Mouse (Mus musculus) layer of hippocampus, adult 9-10 months (tissue): Measurements from ENCODE around the gene Btaf1.

Experiments used
- DNase-seq: peaks from one replicate; pipeline ENCODE4 v3.0.0; 2022; ENCODE audit warnings: low spot score

Btaf1 gene

DNA sequence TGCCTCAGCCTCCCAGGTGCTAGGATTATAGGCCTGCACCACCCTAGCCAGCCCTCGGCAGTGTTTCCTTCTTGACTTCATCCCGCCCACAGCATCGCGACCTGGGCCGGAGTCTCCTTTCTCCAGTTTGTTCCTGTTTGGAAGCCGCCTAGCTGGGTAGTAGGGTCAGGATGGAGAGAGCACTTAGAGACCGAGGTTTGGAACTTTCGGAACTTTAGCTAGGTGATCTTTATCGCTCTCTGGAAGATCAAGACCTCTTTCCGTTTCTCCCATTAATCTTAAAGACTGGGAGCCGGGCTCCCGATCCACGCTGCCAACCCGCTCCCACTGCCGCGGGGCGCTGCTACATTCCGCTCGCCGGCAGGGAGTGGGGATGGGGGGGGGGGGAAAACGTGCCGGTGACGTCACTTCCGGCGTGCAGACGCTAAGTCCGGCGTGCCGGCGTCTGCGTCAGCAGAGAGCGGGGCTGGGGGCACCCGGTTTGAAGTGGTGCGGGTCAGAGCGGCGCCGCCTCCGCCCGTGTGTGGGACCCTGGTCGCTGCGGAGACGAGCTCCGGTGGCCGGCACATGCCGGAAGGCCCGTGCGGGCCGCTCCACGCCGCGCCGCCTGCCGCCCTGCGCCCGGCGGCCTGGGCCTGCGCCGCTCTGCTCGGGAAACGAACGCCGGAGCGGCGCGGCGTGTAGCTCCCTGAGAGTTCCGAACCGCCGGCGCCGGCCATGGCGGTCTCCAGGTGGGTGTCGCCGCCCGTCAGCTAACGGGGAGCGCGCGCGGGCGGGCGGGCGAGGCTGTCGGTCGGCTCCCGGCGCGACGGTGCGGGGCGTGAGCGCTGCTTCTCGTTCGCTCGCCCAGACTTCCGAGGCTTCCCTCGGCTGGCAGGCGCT lies at the start of gene Btaf1:
TSS of gene Btaf1 (plus strand) at position 409 of the 882 bp plus-strand sequence.
- DNase-seq: no peak

DNA sequence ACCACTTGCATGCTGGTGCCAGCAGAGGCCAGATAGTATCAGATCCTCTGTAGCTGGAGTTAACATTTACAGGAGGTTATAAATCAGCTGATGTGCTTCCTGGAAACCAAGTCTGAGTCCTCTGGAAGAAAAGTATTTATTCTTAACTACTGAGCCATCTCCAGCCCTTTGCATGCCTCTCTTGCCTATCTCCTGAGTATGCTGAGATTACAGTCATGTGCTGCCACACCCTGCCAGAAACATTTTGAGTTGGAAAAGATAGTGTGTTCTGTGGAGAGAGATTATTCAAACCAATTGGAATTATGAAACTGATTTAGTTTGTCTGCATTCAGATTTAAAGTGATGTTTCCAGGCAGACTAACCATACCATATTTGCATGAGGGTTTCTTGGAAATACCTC lies 48.5 kb upstream of the Btaf1 start:
- no peak for DNase-seq

DNA sequence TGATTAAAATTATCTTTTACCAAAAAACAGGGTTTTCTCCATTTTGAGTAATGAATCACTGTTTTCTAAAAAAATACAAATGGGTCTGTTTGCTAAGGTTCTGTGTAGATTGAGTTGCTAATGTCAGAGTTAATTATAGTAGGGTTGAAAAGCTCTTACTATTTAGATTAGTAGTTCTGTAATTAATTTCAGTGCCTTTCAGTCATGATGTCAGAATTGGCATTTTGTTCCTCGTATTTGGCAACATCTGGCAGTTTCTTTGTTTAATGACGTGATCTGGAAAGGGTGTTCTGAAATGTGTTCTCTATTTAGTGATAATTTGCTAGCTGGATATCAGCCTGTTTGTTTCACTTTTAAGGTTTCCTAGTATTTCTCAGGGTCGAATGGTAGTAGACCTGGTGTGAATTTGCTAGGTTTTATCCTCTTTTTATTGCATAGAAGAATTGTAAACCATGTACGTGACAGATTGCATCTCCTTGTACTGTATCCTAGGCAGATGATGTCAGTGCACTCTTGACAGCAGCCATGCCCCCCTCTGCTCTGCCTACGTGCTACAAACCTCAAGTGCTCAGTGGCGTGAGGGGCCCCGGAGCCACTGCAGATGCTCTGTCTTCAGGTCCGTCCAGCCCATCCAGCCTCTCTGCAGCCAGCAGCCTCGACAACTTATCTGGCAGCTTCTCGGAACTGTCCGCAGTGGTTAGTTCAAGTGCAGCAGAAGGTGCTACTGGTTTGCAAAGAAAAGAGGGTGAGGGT lies 47.0 kb upstream of the Btaf1 start:
- DNase-seq: no peak

DNA sequence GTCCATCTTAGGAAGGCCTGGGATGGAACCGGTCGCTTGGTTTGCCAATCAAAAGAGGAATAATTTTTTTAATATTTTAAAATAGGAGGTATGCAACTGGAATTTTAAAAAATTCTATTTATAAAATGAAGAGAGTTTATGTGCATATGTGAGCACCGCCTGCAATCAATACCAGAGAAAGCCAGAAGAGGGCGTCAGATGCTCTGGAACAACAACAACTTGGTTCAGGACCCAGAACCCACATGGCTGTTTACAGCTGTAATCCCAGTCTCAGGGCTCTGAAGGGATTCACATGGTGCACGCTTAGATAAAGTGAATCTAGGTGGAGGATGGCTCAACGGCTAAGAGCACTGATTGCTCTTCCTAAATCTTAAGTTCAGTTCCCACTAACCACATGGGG lies 42.8 kb upstream of the Btaf1 start:
- no peak for DNase-seq

DNA sequence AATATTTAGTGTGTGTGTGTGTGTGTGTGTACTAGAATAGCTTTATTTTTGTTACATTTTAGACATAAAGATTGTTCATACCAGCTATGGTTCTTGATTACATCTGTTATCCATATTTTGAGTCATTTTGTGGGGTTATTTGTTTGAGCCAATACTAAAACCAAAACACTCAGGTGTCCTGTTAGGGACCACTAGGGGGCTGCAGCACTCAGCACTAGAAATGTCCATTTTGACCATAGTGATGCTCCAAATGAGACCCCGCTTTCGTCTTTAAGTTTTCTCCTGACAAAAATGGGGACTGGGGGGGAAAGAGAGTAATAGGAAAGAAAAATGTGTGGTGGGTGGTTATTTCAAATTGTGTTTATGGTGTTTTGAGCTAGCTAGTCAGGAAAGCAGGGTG lies 39.6 kb upstream of the Btaf1 start:
- DNase-seq: no peak

DNA sequence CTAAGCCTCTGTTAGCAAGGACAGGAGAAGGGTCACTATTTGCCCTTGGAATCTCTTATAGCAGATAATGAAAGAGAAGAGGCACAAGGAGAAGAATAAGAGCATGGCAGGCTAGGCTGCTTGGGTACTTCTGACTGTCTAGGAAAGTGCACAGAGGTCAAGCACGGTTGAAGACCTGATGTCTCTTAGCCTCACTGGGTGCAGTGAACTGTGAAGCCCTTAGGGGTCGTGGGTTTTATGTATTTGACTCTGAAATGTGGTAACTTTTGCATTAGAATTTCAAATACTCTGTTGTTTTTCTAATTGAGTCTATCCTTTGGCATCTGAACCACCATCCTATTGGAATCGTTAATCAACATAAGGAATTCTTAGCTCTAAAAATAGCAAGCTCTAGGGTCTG lies 38.2 kb upstream of the Btaf1 start:
- DNase-seq: no peak

DNA sequence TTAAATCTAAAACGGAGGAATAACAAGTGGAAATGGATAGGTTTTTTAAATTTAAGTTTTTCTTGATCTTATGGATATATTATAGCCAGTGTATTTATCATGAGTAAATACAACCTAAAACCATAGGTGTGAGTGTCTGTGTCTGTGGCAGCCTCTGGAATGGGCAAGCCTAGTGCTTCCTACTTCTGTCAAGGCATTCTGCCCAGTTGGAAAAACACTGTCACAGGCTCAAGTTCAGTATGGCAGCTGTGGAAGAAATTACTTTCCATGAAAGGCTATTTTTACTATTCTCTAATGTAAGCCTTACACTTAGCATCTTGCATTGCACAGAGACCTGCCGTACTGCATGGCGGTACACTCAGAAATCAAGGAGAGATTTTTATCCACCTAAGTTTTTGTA lies 34.1 kb upstream of the Btaf1 start:
- no peak for DNase-seq

DNA sequence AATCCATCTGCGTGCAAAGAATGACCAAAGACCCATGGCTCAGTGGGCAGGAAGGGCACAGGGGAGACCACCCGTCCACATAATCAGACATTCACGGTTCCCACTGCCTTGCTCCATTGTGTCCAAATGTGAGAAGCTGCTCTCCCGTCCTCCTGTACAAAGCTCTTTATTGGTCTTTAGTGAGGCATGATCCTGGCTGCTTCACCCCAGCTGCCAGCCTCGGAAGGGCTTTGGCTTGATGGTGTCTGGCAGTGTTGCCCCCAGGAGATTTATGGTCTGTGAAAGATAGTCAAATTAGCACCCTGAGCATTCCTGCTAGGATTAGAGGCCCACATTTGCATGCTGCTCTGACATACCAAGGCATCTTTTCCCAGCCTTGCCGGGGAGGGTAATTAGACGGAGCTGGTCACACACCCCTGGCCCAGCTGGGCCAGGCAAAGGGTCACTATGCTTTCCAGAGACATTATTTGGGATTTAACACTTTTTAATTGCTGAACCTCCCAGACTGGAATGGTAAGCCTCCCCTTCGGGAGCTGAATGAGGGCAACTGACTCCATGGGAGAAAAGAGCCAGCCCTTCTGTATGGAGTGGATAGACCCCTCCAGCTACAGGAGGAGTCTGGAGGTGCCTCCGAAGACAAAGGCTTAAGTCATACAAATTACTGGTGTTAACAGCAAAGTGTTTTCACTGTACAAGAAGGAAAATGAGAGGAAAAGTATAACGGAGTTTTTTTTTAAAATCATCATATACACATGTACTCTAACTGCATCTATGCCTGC lies 28.9 kb upstream of the Btaf1 start:
- no peak for DNase-seq

DNA sequence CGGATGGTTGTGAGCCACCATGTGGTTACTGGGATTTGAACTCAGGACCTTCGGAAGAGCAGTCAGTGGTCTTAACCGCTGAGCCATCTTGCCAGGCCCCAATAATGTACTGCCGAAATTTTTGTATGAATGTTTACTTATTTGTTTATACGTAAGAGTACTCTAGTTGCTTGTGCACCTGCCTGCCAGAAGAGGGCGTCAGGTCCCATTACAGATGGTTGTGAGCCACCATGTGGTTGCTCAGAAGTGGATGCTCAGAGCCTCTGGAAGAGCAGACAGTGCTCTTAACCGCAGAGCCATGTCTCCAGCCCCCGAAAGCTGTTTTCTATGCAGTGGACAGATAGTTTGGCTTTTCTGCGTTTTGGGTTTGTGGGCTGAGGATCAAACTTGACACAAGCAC lies 28.1 kb upstream of the Btaf1 start:
- no peak for DNase-seq

DNA sequence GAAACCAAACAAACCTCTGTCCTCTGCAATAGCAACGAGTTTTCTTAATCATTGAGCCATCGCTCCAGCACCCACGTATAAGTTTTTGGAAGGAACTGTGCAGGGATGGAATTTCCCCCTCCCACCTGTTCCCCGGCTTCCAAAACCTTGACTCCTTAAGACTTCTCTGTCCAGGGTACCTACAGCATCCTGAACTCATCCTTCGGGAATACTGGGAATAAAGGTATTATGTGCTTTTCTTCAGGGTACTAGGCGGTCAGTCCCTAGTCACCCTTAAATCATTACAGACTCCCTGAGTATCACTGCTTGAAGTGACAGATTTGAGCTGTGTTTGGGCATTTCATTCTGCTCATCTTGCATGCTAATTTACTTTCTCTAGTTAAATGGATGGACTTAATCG lies 22.5 kb upstream of the Btaf1 start:
- DNase-seq: no peak

DNA sequence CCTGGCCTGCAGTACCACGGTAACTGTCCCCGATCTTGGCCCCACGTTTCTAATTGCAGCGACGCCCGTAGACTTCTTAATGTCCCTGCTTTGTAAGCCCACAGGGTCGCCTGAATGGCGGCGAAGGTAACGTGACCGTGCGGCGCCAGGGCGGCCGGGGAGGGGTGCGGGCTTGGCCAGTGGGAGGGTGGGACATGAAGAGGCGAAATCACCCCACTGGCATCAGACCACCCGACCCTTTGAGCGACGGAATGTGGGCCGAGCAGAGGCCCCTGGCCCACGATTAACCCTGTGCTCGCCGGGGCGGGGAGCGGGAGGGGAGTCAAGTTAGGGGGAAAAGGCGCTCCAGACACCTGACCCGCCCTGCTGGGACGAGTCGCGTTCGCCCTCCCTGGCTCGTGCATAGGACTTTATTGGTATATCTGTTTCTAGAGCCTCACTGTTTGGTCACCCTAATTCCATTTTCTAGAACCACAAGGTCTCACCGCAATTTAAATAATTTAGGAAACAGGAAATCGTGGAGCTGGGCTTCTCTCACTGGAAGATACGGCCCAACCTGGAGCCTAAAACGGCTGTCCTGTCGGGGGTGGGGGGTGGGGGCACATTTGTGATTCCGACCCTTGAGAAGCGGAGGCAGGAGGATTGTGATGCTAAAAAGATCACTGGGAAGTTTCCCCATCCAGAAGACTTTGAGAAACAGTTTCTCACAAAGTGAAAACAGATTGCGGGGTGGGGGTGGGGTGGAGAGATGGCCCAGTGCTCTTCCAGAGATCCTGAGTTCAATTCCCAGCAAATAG lies 21.5 kb upstream of the Btaf1 start:
- no peak for DNase-seq

DNA sequence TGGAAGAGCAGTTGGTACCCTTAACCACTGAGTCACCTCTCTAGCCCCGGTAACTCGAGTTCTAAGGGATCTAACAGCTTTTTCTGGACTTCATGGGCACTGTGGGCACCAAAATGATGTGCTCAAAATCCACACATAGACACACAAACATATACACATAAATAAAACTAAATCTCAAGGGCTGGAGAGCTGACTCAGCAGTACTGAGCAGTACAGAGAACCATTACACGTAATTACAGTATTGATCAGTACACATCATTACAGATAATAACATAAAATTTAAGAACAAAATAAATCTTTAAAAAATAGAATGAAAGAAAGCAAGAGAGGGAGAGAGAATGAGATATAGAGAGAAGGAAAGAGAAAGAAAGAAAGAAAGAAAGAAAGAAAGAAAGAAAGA lies 16.7 kb upstream of the Btaf1 start:
- no peak for DNase-seq

DNA sequence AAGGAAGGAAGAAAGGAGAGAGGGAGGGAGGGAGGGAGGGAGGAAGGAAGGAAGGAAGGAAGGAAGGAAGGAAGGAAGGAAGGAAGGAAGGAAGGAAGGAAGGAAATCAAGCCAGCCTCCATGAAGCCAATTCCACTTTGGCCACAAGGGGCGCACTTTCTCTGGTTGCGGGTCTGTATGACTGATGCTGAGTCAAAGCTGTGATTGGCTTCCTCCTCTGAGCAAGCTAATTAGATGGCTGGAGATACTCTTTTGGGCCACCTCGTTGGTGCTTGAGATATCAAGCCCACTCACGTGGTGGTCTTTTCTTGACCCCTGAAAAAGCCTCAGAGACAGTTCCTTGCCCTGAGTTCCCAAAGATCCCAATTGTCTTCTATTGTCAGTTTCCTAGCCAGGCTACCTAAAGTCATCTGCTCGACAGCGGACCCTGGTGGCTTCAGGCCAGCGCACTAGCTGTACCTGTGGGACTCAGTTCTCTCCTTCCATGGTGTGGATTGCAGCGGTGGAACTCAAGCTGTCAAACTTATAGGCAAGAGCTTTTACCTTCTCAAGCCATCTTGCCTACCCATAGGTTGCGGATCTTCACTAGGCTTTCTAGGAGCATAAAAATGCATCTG lies 16.1 kb upstream of the Btaf1 start:
- no peak for DNase-seq

DNA sequence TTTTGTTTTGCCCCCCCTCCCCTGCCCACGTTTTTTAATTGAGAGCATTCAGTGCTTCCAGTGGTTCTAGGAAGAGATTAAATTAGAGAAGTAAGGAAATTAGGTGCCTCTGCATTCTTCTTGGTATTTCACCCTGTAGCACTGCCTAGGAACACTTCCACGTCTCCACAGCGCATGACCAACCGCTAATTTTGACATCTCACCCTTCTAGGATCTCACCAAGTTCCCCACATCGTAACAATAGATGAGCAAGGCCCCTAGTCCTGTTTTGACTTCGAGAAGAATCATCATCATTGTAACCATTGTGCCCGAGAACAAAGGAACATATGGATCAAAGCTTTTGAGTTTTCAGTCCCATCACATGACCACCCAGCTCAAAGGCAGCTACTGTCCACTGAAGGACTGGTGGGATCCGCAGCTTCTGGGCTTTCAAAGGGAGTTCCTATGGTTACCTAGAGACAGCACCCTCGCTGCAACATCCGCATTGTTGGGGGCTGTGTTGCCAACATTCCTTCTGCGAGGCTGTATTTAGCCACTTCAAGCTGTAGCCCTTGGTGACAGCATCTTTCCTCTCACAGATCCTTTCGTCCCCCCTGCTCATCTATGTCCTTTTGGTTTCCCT lies 15.3 kb upstream of the Btaf1 start:
- no peak for DNase-seq

DNA sequence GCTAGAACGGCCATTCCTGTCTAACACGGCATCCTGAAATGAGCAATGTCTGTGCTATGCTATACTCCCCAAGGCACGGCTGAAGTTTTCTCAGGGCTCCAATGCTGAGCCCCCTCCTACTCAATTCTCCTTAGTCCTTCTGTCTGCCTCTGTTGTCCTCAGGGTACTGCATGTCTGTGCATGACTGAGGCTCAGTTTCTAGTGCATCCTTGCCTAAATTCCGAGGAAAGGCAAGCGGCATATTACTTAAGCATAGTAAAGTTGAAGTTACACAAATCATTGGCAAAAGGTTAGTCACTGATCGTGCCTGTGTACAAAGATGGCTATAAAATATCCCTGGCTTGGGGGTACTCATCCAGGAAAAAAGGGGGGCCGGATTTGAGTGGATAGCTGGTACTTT lies 12.8 kb upstream of the Btaf1 start:
- no peak for DNase-seq

DNA sequence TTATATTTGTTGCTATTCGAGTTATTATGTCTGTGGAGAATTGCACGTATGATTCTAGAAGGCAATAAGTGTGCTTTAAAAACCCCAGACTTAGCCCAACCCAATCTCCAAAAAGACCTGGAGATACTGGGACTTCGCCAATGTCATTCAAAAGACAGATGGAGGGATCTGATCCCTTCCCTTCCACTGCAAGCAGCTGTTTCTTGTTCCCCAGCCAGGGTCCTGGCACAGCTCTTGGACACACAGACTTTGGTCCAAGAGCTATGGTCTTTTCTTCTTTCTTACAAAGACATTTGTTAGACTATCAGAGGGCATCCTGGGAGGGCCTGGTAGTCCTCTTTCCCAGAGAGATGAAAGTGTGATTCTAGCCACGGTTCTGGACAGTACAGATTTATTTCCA lies 9.7 kb upstream of the Btaf1 start:
- no peak for DNase-seq

DNA sequence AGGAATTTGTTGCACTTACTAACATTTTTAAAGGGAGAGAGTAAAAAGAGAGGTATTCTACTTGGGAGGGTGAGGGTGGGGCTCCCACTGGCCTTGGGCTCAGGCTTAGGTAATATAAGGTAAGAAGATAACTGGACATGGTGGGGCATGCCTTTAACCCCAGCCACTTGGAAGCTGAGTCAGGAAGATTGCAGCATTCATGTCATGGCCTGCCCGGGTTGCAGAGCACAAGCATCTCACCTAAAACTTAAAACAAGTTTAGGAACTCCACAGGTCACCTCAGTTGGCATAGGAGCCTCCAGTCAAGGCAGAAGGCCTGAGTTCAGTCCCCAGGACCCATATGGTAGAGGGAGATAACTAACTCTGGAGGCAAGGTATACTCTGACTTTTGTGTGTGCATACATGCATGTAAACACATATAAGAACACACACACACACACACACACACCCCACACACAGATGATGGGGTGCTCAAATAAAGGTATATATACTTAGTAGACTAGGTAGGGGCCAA lies 8.9 kb upstream of the Btaf1 start:
- DNase-seq: no peak

DNA sequence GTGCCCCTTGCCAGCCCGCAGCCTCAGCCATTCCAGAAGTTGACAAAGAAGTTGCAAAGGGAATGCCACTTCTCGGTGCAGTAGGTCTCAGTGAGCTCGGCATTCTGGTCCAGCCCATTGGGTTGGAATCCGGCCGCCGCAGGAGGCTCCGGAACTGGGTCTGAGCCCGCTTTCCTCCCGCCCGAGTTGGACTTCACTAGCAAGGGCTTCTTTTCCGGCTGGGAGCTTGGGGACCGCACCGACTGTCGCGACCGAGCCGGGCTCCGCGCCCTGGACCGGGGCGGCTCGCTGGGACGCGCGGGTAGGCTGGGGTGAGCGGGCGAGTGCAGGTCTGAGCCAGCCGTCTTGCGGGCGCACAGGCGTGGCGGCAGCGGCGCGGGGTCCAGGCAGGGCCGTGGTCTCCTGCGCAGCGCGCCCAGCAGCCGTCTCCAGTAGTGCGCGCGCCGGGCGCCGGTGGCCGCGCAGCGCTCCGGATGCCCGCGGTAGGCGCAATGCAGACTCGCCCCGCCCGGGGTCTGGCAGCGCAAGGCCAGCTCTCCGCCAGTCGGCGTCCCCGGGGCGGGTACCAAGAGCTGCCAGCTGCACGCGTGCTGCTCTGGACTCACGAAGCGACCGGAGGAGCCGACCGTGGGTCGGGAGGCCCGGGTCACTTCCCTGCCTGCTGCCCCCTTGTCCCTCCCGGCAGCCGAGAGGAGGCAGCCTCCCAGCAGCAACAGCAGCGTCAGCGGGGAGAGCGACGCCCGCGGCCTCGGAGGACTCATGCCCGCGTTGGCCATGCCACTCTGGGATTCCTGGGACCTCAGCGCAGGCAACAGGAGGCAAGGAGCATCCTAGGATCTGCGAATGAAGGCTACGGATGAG lies 7.2 kb upstream of the Btaf1 start:
- no peak for DNase-seq

DNA sequence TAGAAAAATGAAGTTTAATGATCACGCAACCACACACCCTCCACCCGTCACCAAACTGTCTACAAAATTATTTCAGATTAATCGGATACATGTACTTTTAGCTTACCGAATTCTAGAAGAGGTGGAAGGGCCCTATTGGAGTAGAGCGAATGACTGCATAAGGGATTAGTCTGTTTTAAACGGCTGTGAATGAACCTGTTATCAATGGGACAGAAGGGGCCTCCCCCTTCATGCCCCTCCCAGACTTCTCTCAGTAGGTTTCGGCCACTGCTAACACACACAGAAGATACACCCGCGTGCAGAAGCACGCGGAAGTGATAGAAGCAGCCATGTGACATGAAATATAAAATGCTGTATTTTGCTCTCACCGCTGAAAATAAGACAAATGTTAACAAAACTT lies 6.4 kb upstream of the Btaf1 start, which contains the start of gene Fgfbp3:
TSS of gene Fgfbp3 (minus strand) at position 150 of the 400 bp plus-strand sequence.
- no peak for DNase-seq

DNA sequence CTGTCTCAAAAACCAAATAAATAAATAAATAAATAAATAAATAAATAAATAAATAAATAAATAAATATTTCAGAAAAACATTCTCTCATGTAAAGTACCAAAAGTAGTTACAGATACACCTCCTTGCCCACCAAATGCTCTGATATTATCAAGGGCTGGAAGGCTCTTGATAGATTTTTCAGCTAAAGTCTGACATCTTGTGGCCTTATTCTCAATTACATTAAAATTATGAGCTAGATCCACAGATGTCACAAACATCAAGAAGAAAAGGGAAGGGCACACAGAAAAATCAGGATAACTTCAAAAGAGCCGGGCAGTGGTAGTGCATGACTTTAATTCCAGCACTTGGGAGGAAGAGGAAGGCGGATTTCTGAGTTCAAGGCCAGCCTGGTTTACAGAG lies 3.9 kb upstream of the Btaf1 start:
- no peak for DNase-seq
